Mouse (Mus musculus) heart, embryonic 10.5 days (tissue): ENCODE measurements around the gene Mup21. TPM values are rescaled to one million over a fixed set of nuclear protein-coding genes. Genes with fewer than 3 reads are reported as not detected.
"Not testable (repeated sequence)": the region's sequence is repeated elsewhere in the genome, so short reads cannot be mapped to it uniquely, and the experiment has no call there.

Experiments
- DNase-seq: peaks from one replicate; pipeline ENCODE4 v3.0.0-alpha.2; 2017; ENCODE audit warnings: low spot score
- H3K27ac ChIP-seq: fragments of 300-500 bp; sonication (generic); 2 replicates; pipeline ENCODE4 v1.5.1; 2016; ENCODE audit warnings: mild to moderate bottlenecking
- H3K27me3 ChIP-seq: fragments of 300-500 bp; sonication (generic); 2 replicates; pipeline ENCODE4 v1.6.1; 2016; ENCODE audit warnings: mild to moderate bottlenecking; ENCODE audit not compliant: poor library complexity, insufficient read depth, severe bottlenecking
- H3K36me3 ChIP-seq: fragments of 300-500 bp; sonication (generic); 2 replicates; pipeline ENCODE4 v1.6.1; 2016; ENCODE audit warnings: mild to moderate bottlenecking, moderate library complexity
- H3K4me1 ChIP-seq: fragments of 300-500 bp; sonication (generic); 2 replicates; pipeline ENCODE4 v1.6.1; 2016; ENCODE audit warnings: mild to moderate bottlenecking
- H3K4me3 ChIP-seq: fragments of 300-500 bp; sonication (generic); 2 replicates; pipeline ENCODE4 v1.5.1; 2016; ENCODE audit warnings: mild to moderate bottlenecking, moderate library complexity
- H3K9me3 ChIP-seq: fragments of 300-500 bp; sonication (generic); 2 replicates; pipeline ENCODE4 v1.6.1; 2016; ENCODE audit warnings: mild to moderate bottlenecking, moderate library complexity
- WGBS: fragments of 180-500 bp; shearing (Covaris S2); methylation state at CpG from one replicate; pipeline ENCODE4 v1.1.7; 2016; 5-methylcytosine and 5-hydroxymethylcytosine counted together
- polyA plus RNA-seq: library from polyadenylated mRNA; unstranded; fragments of >200 nt; fragmentation: Nextera tagmentation; extraction: Ambion mirVana; gene quantifications from 2 replicates; pipeline ENCODE4 v1.2.1, GENCODE M21; 2016

Mup21 gene
- polyA plus RNA-seq, result not detected in 2 replicates

DNA sequence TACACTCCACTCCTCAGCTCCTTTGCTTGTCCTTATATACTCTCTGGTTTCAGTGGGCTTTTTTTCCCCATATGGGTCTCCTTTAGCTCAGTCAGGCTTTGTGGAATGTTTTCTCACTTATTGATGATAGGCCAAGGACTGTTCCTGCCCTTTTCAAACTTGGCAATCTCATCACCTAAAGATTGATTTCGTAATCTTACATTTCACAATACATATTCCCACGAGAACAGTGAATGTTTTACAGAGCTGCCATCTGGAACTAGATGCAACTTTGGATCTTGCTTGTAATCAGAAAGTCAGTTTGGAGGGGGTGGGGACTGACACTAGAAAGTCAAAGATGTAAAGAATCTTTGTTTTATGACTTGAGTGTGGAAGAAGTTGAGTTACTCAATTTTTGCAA lies at the start of gene Mup21:
Gene Mup21, minus strand, starts transcription at position 53 of the 400 bp plus-strand sequence.
- H3K4me1 ChIP-seq, result no peaks in the 10 kb centered on the region
- H3K36me3 ChIP-seq, result no peaks in the 10 kb centered on the region
- H3K4me3 ChIP-seq, result no peak within 1 kb of the TSS
- H3K27ac ChIP-seq, result no peak within 1 kb of the TSS
- no peaks in the 10 kb centered on the region for H3K27me3 ChIP-seq
- no peak for DNase-seq
- WGBS, result 75% methylated on average over 2 of the region's 2 CpGs
- H3K9me3 ChIP-seq, result no peaks in the 10 kb centered on the region

GRCm38 (mm10) chr4:62199923-62200529 lies 49.4 kb upstream of the Mup21 start:
- no peak overlapping the region for H3K27ac ChIP-seq
- WGBS, result 47% methylated on average over 7 of the region's 7 CpGs
- peaks cover 90% of the 10 kb centered on the region for H3K36me3 ChIP-seq

GRCm38 (mm10) chr4:62188778-62189177 lies 38.1 kb upstream of the Mup21 start:
- Histone ChIP-seq H3K27ac (no peak overlapping the region), H3K4me3 (no peak overlapping the region), H3K9me3 (peaks cover 54% of the 10 kb centered on the region), H3K27me3 (no peaks in the 10 kb centered on the region), H3K36me3 (peaks cover 64% of the 10 kb centered on the region), H3K4me1 (no peaks in the 10 kb centered on the region)
- no peak for DNase-seq

More at GRCm38 (mm10) chr4:62199923-62200529, 49.4 kb upstream of the Mup21 start:
- no peak for DNase-seq
- H3K27me3 ChIP-seq, result no peaks in the 10 kb centered on the region
- H3K4me3 ChIP-seq, result no peak overlapping the region
- no peaks in the 10 kb centered on the region for H3K9me3 ChIP-seq
- no peaks in the 10 kb centered on the region for H3K4me1 ChIP-seq

GRCm38 (mm10) chr4:62177282-62177681 lies 26.6 kb upstream of the Mup21 start:
- 43% methylated on average over 5 of the region's 5 CpGs for WGBS
- H3K36me3 ChIP-seq, result no peaks in the 10 kb centered on the region
- no peak overlapping the region for H3K4me3 ChIP-seq
- no peaks in the 10 kb centered on the region for H3K27me3 ChIP-seq
- DNase-seq, result no peak
- H3K9me3 ChIP-seq, result no peaks in the 10 kb centered on the region
- no peaks in the 10 kb centered on the region for H3K4me1 ChIP-seq
- H3K27ac ChIP-seq, result no peak overlapping the region

GRCm38 (mm10) chr4:62174471-62174870 lies 23.8 kb upstream of the Mup21 start:
- H3K4me3 ChIP-seq, result no peak overlapping the region
- no peaks in the 10 kb centered on the region for H3K36me3 ChIP-seq
- no peak overlapping the region for H3K27ac ChIP-seq
- H3K27me3 ChIP-seq, result no peaks in the 10 kb centered on the region
- DNase-seq, result no peak
- H3K4me1 ChIP-seq, result no peaks in the 10 kb centered on the region
- H3K9me3 ChIP-seq, result no peaks in the 10 kb centered on the region
- WGBS, result 84% methylated on average over 4 of the region's 4 CpGs

- not testable (repeated sequence) for H3K27me3 ChIP-seq, H3K36me3 ChIP-seq, DNase-seq, H3K27ac ChIP-seq, H3K4me1 ChIP-seq, H3K4me3 ChIP-seq, H3K9me3 ChIP-seq
- WGBS, result 87% methylated on average over 13 of the region's 13 CpGs
Observed at GRCm38 (mm10) chr4:62167636-62168035, 17.0 kb upstream of the Mup21 start.

- Histone ChIP-seq H3K27me3 (no peaks in the 10 kb centered on the region), H3K36me3 (no peaks in the 10 kb centered on the region), H3K27ac (no peak overlapping the region), H3K9me3 (no peaks in the 10 kb centered on the region), H3K4me1 (no peaks in the 10 kb centered on the region), H3K4me3 (no peak overlapping the region)
- DNase-seq, result no peak
- 53% methylated on average over 1 of the region's 1 CpGs for WGBS
Observed at GRCm38 (mm10) chr4:62158401-62158800, 7.7 kb upstream of the Mup21 start.

- no peak overlapping the region for H3K4me3 ChIP-seq
- no peaks in the 10 kb centered on the region for H3K36me3 ChIP-seq
- H3K27me3 ChIP-seq, result no peaks in the 10 kb centered on the region
- DNase-seq, result no peak
- 69% methylated on average over 7 of the region's 7 CpGs for WGBS
- peaks cover 33% of the 10 kb centered on the region for H3K9me3 ChIP-seq
- H3K4me1 ChIP-seq, result no peaks in the 10 kb centered on the region
- H3K27ac ChIP-seq, result no peak overlapping the region
Observed at GRCm38 (mm10) chr4:62133706-62134105, 17.0 kb downstream of the Mup21 start.

DNA sequence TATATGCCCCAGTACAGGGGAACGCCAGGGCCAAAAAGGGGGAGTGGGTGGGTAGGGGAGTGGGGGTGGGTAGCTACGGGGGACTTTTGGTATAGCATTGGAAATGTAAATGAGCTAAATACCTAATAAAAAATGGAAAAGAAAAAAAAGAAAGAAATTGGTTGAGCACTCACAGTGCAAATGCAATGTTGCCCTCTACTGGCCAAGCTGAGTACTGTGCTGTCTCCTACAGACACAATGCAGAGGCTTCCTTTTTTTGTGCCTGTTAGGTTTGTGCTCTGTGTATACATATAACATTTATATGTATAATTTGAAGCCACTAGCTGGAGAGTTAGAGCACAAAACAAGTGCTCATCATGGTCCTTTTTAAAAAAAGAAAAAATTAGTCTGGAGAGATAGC lies 47.3 kb downstream of the Mup21 start:
- DNase-seq, H3K4me3 ChIP-seq, H3K27me3 ChIP-seq, H3K27ac ChIP-seq, H3K36me3 ChIP-seq, H3K4me1 ChIP-seq, H3K9me3 ChIP-seq: not testable (repeated sequence)
- WGBS, result 75% methylated on average over 2 of the region's 2 CpGs

Other genes starting within 250 kb of the Mup21 start
- gene Mup20, start 96.7 kb downstream of the Mup21 start, polyA plus RNA-seq, result not detected in 2 replicates
- not detected in 2 replicates for gene Mup3, start 63.5 kb downstream of the Mup21 start, polyA plus RNA-seq
- 9.1 and 9.8 TPM in 2 replicates for gene Zfp37, start 80.2 kb upstream of the Mup21 start, polyA plus RNA-seq
- gene Slc31a2, start 111.7 kb upstream of the Mup21 start, polyA plus RNA-seq, result 12.8 and 14.5 TPM in 2 replicates
- gene Fkbp15, start 209.7 kb upstream of the Mup21 start, polyA plus RNA-seq, result 17.2 and 19.5 TPM in 2 replicates
- gene Slc31a1, start 209.9 kb upstream of the Mup21 start, polyA plus RNA-seq, result 46.9 and 53.6 TPM in 2 replicates